Mouse (Mus musculus): ENCODE results near the gene Lamb3.

Lamb3 gene

DNA sequence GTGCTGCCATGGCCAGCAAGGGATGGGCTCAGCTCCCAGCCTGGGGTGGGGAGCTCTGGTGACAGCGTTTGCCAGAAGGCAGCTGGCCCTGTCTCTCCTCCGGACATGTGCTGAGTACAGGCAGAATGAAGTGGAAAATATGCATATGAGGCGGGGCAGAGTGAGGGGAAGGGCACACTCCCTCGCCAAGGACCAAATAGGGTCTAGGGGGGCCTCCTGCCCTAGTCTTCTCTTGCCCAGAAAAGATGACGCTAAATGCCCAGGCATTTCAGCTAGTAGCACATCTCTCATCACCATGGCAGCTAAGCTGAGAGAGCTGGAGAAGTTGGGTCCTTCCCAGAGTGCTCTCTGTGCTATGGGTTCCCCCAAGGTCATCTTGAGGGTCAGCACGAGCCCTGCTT, 109.7 kb downstream of the Lamb3 start:
- no peak for DNase-seq (ENCODE audit: low spot score)

DNA sequence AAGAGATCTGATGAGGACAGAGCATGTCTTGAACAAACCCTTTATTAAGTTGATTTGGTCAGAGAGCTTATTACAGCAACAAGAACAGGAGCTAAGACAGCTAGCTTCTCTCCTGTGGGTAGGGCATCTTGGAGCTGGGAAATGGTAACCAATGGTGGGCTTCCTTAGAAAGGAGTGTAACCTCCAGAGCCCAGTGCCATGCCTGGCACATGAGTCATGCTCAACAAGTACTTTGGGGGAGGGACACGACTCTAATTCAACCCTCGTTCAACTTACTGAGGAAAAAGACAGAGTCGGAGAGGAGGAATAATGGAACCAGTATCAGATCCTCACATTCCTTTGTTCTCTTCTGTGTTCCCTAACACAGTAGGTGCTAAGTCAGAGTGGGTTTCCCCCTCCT, 112.2 kb downstream of the Lamb3 start:
- no peak for DNase-seq (ENCODE audit: low spot score)

GRCm38 (mm10) chr1:193320398-193320797, 112.9 kb downstream of the Lamb3 start:
- no peak for DNase-seq (ENCODE audit: low spot score)

- no peak for DNase-seq (ENCODE audit: low spot score)
These were observed 116.2 kb downstream of the Lamb3 start for GRCm38 (mm10) chr1:193323686-193324085.

DNA sequence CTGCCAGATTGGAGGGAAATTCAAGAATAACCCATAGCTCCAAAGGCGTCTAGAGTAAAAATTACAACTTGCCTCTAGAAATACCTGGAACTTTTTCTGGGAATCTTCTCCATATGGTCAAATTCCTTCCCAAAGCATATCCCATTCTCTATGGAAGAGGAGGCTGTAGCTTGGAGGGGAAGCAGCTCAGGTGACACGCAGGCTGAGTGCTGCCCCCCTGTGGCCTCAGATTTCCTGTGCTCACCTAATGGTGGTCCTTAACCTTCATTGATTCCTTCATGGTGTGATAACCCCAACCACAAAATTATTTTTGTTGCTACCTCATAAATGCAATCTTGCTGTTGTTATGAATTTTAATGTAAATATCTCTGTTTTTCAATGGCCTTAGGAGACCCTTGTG, 116.7 kb downstream of the Lamb3 start:
- no peak for DNase-seq (ENCODE audit: low spot score)

- DNase-seq (ENCODE audit: low spot score) = no peak
These were observed 118.4 kb downstream of the Lamb3 start for GRCm38 (mm10) chr1:193325891-193326290.

- DNase-seq (ENCODE audit: low spot score) = no peak
These were observed 119.1 kb downstream of the Lamb3 start for GRCm38 (mm10) chr1:193326456-193327145.

GRCm38 (mm10) chr1:193327216-193327615, 119.7 kb downstream of the Lamb3 start:
- DNase-seq (ENCODE audit: low spot score) = no peak

GRCm38 (mm10) chr1:193327686-193328085, 120.2 kb downstream of the Lamb3 start:
- DNase-seq (ENCODE audit: low spot score) = no peak

GRCm38 (mm10) chr1:193329557-193329956, 122.1 kb downstream of the Lamb3 start:
- no peak for DNase-seq (ENCODE audit: low spot score)

DNA sequence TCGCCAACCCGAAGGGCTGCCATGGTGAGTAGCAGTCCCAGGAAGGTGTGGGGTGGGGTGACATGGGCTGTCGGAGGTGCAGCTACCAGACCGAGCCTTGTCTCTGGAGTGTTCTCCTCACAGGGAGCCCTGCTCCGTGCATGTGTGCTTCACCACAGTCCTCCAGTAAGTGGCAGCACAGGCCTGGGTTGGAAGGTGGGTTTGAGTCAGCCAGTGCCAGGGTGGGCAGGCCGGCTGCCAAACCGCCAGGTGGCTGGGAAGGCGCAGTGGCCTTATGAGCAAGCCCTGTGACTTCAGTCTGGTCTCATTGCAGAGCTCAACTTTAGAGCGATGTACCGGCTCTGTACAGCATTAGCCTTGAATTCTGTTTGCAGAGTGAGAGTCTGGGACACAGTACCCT, 122.7 kb downstream of the Lamb3 start:
- peak; percentile 68 for DNase-seq (ENCODE audit: low spot score)

- DNase-seq (ENCODE audit: low spot score) = no peak
These were observed 123.1 kb downstream of the Lamb3 start for GRCm38 (mm10) chr1:193330626-193331025.

DNA sequence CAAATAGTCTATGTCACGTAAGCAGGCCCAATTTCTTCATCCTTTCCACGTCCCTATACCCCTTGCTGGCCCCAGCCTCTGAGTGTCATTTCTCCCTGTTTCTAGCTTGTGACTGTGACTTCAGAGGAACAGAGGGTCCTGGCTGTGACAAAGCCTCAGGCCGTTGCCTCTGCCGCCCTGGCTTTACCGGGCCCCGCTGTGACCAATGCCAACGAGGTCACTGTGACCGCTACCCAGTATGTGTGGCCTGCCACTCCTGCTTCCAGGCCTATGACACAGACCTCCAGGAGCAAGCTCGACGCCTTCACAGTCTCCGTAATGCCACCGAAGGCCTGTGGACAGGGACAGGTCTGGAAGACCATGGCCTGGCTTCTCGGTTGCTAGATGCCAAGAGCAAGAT, 124.5 kb downstream of the Lamb3 start:
- no peak for DNase-seq (ENCODE audit: low spot score)

DNA sequence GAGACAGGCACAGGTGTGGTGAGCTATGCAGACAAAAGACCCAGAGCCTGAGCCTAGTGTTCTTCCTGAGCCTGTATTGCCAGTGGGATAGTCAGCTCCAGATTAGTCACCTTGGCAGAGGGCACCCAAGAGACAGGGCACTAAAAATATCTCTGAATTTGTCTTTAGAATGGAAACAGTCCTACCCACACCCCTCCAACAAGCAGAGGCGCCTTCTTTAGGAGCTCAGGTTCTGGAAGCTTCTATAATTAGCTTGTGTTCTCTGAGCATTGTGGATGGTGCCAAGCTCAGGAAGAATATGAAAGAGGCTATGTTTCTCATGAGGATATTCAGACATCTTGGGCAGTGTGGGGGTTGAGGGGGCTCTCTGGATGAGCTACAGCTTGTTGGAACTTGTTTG, 125.2 kb downstream of the Lamb3 start:
- no peak for DNase-seq (ENCODE audit: low spot score)

GRCm38 (mm10) chr1:193333776-193334175, 126.3 kb downstream of the Lamb3 start:
- DNase-seq (ENCODE audit: low spot score) = no peak

- no peak for DNase-seq (ENCODE audit: low spot score)
These were observed 127.0 kb downstream of the Lamb3 start for GRCm38 (mm10) chr1:193334546-193334945.

DNA sequence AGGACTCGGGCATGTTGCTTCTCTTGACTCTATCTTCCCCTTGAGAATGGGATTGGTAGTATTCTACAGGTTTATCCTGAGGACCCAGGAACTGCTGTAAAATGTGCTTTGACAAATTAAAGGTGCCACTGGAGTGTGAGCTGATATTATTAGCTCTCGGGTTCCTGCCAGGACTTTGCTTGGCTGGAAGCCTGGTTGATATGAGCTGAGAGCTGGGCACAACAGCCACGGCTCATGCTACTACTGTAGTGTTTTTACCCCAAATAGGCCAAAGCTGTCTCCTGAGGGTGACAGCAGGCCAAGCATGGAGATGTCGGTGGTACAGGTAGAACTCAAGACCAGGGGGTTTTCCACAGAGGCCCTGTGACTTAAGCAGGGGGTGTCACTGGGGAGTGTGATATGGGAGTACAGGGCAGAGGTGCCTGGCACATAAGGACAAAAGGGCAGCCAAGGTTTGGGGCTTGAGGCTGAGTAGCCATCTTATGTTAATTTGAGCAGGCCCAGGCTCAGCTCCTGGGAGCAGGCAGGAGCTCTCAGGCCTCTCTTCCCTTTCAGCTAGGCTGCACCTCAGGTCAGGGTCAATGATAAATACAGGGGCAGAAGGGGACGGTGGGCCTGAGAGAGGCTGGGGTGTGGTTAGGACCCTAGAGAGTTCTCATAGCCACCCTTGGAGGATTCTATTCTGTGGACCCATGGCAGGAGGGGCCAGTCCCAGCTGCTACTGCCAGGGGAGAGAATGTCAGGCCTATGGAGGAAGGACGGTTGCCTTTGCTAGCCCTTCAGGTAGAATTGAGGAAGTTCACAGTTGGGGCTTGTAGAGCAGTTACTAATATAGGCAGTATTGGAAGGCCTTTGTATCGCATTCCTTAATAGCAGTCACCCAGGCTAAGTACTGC, 128.9 kb downstream of the Lamb3 start:
- DNase-seq (ENCODE audit: low spot score) = no peak

DNA sequence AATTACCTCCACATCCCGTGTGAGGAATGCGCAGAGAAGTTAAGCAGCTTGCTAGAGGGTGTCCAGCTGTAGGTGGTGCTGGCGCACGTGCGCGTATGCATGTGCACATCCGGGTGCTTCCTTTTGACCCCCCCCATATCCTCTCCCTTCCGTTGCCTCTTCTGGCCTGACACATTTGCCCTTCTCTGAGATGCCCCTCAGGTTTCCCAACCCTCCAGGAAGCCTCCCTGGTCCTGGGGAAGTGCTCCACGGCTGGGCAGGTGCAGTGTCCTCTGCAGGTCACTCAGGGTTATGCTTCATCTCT, 129.5 kb downstream of the Lamb3 start:
- DNase-seq (ENCODE audit: low spot score) = no peak

- DNase-seq (ENCODE audit: low spot score) = no peak
These were observed 130.3 kb downstream of the Lamb3 start for GRCm38 (mm10) chr1:193337787-193338310.

DNA sequence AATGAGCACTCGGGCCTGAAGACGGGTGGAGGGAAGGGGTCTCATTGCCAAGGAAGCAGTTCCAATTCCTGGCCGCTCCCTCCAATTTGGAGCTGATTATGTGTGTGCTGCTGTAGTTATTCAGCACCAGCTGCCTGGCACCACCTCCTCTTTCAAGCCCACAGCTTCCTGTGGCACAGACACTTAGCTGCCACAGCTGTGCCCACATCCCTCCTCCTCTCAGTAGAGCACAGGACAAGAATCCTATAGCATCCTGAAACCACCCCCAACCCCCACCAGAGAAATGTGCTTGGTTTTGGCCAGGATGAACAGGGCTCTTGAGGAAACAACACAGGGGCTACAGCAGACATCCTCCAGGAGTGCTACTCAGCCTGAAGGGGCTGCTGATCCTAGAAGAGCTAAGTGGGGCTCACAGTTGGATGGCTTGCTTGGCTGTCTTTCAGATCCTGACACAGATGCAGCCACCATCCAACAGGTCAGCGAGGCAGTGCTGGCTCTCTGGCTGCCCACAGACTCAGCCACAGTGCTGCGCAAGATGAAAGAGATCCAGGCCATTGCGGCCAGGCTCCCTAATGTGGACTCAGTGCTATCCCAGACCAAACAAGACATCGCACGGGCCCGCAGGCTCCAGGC, 131.0 kb downstream of the Lamb3 start:
- DNase-seq (ENCODE audit: low spot score) = no peak

DNA sequence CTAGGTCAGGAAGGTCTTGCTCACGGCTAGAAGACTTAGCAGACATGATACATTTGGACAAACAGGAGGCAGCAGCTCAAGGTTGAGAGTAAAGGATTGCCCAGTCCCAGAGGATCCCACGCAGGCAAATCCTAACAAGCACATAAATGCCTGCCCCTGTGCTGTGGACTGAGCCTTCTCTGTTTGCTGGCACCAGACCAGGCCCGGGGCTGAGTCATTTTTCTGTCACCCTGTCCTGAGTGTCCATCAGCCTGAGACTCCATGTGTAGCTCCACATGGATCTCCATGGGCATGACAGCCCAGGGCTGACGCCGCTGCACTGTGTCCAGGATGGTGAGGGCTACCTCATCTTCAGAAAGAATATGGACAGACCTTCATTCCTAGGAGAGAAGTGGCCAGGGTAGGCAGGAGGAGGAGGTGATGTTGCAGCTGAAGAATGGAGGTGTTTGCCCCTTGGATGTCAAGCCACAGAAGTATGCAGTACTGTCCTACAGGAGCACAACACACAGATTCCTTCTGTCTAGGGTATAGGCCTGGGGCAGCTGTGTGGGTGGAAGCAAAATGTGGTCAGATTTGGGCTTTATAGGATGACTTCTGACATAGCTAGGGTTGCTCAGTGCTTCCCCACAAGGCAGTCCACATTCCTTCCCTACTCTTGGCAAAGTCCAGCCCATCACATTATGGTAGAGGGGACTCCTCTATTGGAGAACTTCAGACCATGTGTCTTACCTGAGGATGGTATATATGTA, 134.9 kb downstream of the Lamb3 start:
- no peak for DNase-seq (ENCODE audit: low spot score)

- no peak for DNase-seq (ENCODE audit: low spot score)
These were observed 136.4 kb downstream of the Lamb3 start for GRCm38 (mm10) chr1:193343853-193344252.

Data from left cerebral cortex, adult 11 months (tissue).